Mouse (Mus musculus) liver, embryonic 14.5 days (tissue): ENCODE results near the gene Dcun1d2. TPM values are rescaled to one million over a fixed set of nuclear protein-coding genes. Genes with fewer than 3 reads are reported as not detected.

Experiments used
- ATAC-seq: fragments of 200-750 bp; cut with Nextera tagmentation; 2 replicates; pipeline ENCODE4 v1.8.0; 2017; ENCODE audit warnings: moderate number of reproducible peaks, mild to moderate bottlenecking, moderate library complexity; ENCODE audit not compliant: insufficient read depth
- DNase-seq, 3 experiments: peaks; one replicate each; pipeline ENCODE4 v3.0.0-alpha.2; 2012 to 2013; ENCODE audit warnings: low read depth in 3 of 3, low spot score in 3 of 3
- H3K27ac ChIP-seq: fragments of 300-500 bp; sonication (generic); 2 replicates; pipeline ENCODE4 v1.5.1; 2014; ENCODE audit warnings: moderate library complexity, mild to moderate bottlenecking, control low read depth, inconsistent platforms
- H3K27me3 ChIP-seq: fragments of 300-500 bp; sonication (generic); 2 replicates; pipeline ENCODE4 v1.6.1; 2014; ENCODE audit warnings: mild to moderate bottlenecking, low read length, moderate library complexity; ENCODE audit not compliant: control insufficient read depth, insufficient read depth
- H3K36me3 ChIP-seq: fragments of 300-500 bp; sonication (generic); replicated peaks from 2 replicates; pipeline ENCODE4 v1.6.1; 2014; ENCODE audit warnings: low read depth; ENCODE audit not compliant: control insufficient read depth, insufficient read depth
- H3K4me1 ChIP-seq, 2 experiments: fragments of 200-500 bp in 1 of 2; fragments of 300-500 bp in 1 of 2; sonication (generic) in 1 of 2; replicated peaks; 2 replicates each; pipeline ENCODE4 v1.6.1; 2012 to 2014; ENCODE audit warnings: antibody characterized with exemption in 1 of 2, inconsistent platforms in 1 of 2, low read length in 1 of 2; ENCODE audit not compliant: control insufficient read depth in 2 of 2, insufficient read depth in 2 of 2
- H3K4me2 ChIP-seq: fragments of 300-500 bp; sonication (generic); 2 replicates; pipeline ENCODE4 v1.6.1; 2014; ENCODE audit warnings: low read depth, mild to moderate bottlenecking, control low read depth, moderate library complexity
- H3K4me3 ChIP-seq, 2 experiments: fragments of 200-500 bp in 1 of 2; fragments of 300-500 bp in 1 of 2; sonication (generic) in 1 of 2; 2 replicates each; pipeline ENCODE4 v1.5.1; 2012 to 2014; ENCODE audit warnings: low read depth in 2 of 2, low read length in 2 of 2, mild to moderate bottlenecking in 2 of 2, control low read depth in 1 of 2, inconsistent platforms in 1 of 2, moderate library complexity in 1 of 2; ENCODE audit not compliant: insufficient read depth in 1 of 2
- H3K9ac ChIP-seq: fragments of 300-500 bp; sonication (generic); replicated peaks from 2 replicates; pipeline ENCODE4 v1.6.1; 2014; ENCODE audit warnings: mild to moderate bottlenecking, control low read depth, moderate library complexity
- H3K9me3 ChIP-seq: fragments of 300-500 bp; sonication (generic); 2 replicates; pipeline ENCODE4 v1.6.1; 2016; ENCODE audit warnings: low read length, mixed read lengths; ENCODE audit not compliant: control insufficient read depth
- CTCF ChIP-seq: IDR thresholded peaks from 2 replicates; pipeline ENCODE4 v1.5.1; 2016; ENCODE audit warnings: antibody characterized with exemption, low read depth, control low read depth
- EP300 ChIP-seq: IDR thresholded peaks from 2 replicates; pipeline ENCODE4 v1.6.1; 2016; ENCODE audit warnings: antibody characterized with exemption, low read depth
- WGBS: fragments of 180-500 bp; shearing (Covaris S2); extraction: QIAGEN DNeasy Blood & Tissue Kit; methylation state at CpG from one replicate; pipeline ENCODE4 v1.1.7; 2014; ENCODE audit not compliant: insufficient replicate concordance; 5-methylcytosine and 5-hydroxymethylcytosine counted together
- polyA plus RNA-seq, 2 experiments: library from polyadenylated mRNA; depleted of rRNA in 1 of 2; stranded (reverse) in 1 of 2; unstranded in 1 of 2; fragments of >200 nt; fragmentation: Nextera tagmentation in 1 of 2; extraction: Ambion mirVana in 1 of 2; gene quantifications; 2 replicates each; pipeline versions ENCODE4 v1.2.1 to v1.2.3; 2012 to 2014

The Dcun1d2 gene
- polyA plus RNA-seq, 2 experiments: 7.1 to 7.9 TPM

GRCm38 (mm10) chr8:13224426-13224825, 63.5 kb downstream of the Dcun1d2 start:
- TF ChIP-seq CTCF (no peak), EP300 (no peak)
- Histone ChIP-seq H3K4me1 (peaks cover 0 to 3% of the 10 kb centered on the region in 2 experiments; a peak in 1 of 4 replicates), H3K4me3 (no peak overlapping the region), H3K36me3 (no peaks in the 10 kb centered on the region), H3K27me3 (no peaks in the 10 kb centered on the region), H3K4me2 (no peak overlapping the region), H3K9ac (no peak overlapping the region), H3K9me3 (no peaks in the 10 kb centered on the region), H3K27ac (no peak overlapping the region)
- ATAC-seq (no peak), DNase-seq (no peak)
- 60% methylated on average over 9 of the region's 9 CpGs for WGBS

- H3K9me3 ChIP-seq: no peaks in the 10 kb centered on the region
- DNase-seq (no peak), ATAC-seq (no peak)
- H3K4me2 ChIP-seq: no peak overlapping the region
- WGBS: 64% methylated on average over 4 of the region's 4 CpGs
- no peaks in the 10 kb centered on the region for H3K36me3 ChIP-seq
- no peak overlapping the region for H3K27ac ChIP-seq
- no peak overlapping the region for H3K4me3 ChIP-seq
- TF ChIP-seq CTCF: no peak
- no peak for TF ChIP-seq EP300
- H3K9ac ChIP-seq: no peak overlapping the region
- no peaks in the 10 kb centered on the region for H3K27me3 ChIP-seq
- H3K4me1 ChIP-seq: peaks cover 0 to 7% of the 10 kb centered on the region in 2 experiments; a peak in 3 of 4 replicates
These were observed 69.5 kb downstream of the Dcun1d2 start for GRCm38 (mm10) chr8:13218441-13218840.

- no peak overlapping the region for H3K4me3 ChIP-seq
- H3K27me3 ChIP-seq: no peaks in the 10 kb centered on the region
- H3K27ac ChIP-seq: no peak overlapping the region
- H3K4me1 ChIP-seq: peaks cover 3 to 11% of the 10 kb centered on the region in 2 experiments
- H3K36me3 ChIP-seq: no peaks in the 10 kb centered on the region
- H3K9me3 ChIP-seq: no peaks in the 10 kb centered on the region
- no peak overlapping the region for H3K4me2 ChIP-seq
- no peak for TF ChIP-seq EP300
- TF ChIP-seq CTCF: no peak
- ATAC-seq: no peak
- DNase-seq: no peak
- H3K9ac ChIP-seq: no peak overlapping the region
These were observed 69.9 kb downstream of the Dcun1d2 start for GRCm38 (mm10) chr8:13217986-13218385.

GRCm38 (mm10) chr8:13217093-13217492, 70.8 kb downstream of the Dcun1d2 start:
- Histone ChIP-seq H3K9me3 (no peaks in the 10 kb centered on the region), H3K4me1 (peaks cover 3 to 16% of the 10 kb centered on the region in 2 experiments), H3K27ac (no peak overlapping the region), H3K9ac (no peak overlapping the region), H3K4me2 (no peak overlapping the region), H3K4me3 (no peak overlapping the region), H3K36me3 (no peaks in the 10 kb centered on the region), H3K27me3 (no peaks in the 10 kb centered on the region)
- TF ChIP-seq EP300 (no peak), CTCF (no peak)
- DNase-seq: no peak
- WGBS: 61% methylated on average over 5 of the region's 5 CpGs
- ATAC-seq: no peak

- no peaks in the 10 kb centered on the region for H3K36me3 ChIP-seq
- H3K27me3 ChIP-seq: no peaks in the 10 kb centered on the region
- no peak overlapping the region for H3K27ac ChIP-seq
- DNase-seq (no peak), ATAC-seq (no peak)
- 67% methylated on average over 8 of the region's 8 CpGs for WGBS
- TF ChIP-seq EP300 (no peak), CTCF (no peak)
- H3K9ac ChIP-seq: no peak overlapping the region
- no peaks in the 10 kb centered on the region for H3K9me3 ChIP-seq
- no peak overlapping the region for H3K4me2 ChIP-seq
- H3K4me1 ChIP-seq: peaks cover 3 to 16% of the 10 kb centered on the region in 2 experiments
- H3K4me3 ChIP-seq: no peak overlapping the region
These were observed 71.5 kb downstream of the Dcun1d2 start for GRCm38 (mm10) chr8:13216386-13216785.
